26 mouse cellular contexts compared by ENCODE assay signal in genomic region chr9:14759261-14759660, GRCm38 (mm10). TPM values are rescaled to one million over a fixed set of nuclear protein-coding genes. Genes with fewer than 3 reads are reported as not detected.
DNase-seq lines count a peak whose midpoint lies in the region; ATAC-seq and TF ChIP-seq lines count a peak whose summit lies in the region.
"Had no signal": no experiment of that assay in that cellular context is flagged by ENCODE, and none has a peak within 500 bp of the region (broad histone marks: within the 10 kb centered on the region; RNA-seq: fewer than 3 reads in every experiment).

No protein-coding gene starts in this region.

- TF ChIP-seq EP300 in MEL (IDR thresholded peaks at IDR 0.05; ENCODE audit: low read depth in 1 of 2, low read length in 2 of 2): no peak

- TF ChIP-seq CTCF in MEL (IDR thresholded peaks at IDR 0.05 in 2 of 3, conservative IDR thresholded peaks at IDR 0.05 in 1 of 3; ENCODE audit: control insufficient read depth in 1 of 3, insufficient read depth in 1 of 3, low read depth in 2 of 3, low read length in 3 of 3, poor library complexity in 1 of 3, severe bottlenecking in 1 of 3): no peak

- TF ChIP-seq POLR2A in MEL (IDR thresholded peaks at IDR 0.05; ENCODE audit: control insufficient read depth in 1 of 2, insufficient read depth in 1 of 2, low read depth in 1 of 2, low read length in 2 of 2, poor library complexity in 1 of 2): no peak
- TF ChIP-seq POLR2A in myocyte (IDR thresholded peaks at IDR 0.05; ENCODE audit: insufficient read length, low read depth): no peak

- H3K27ac ChIP-seq in MEL (ENCODE audit: control insufficient read depth, low read depth, low read length): no peak overlapping the region
- H3K27ac ChIP-seq: embryonic facial prominence, embryonic 13.5 days; forebrain, embryonic 13.5 days; hindbrain, embryonic 13.5 days; hindbrain, postnatal 0 days; intestine, embryonic 15.5 days had no signal

- peak overlapping the region; percentile 46 for H3K4me2 ChIP-seq in myocyte (ENCODE audit: low read depth)
- H3K4me2 ChIP-seq: embryonic facial prominence, embryonic 13.5 days; forebrain, embryonic 13.5 days; heart, embryonic 12.5 days; hindbrain, embryonic 13.5 days; intestine, embryonic 15.5 days had no signal

- no peak overlapping the region for H3K9ac ChIP-seq in MEL (ENCODE audit: control insufficient read depth, low read depth, low read length, poor library complexity, severe bottlenecking)
- H3K9ac ChIP-seq: embryonic facial prominence, embryonic 13.5 days; forebrain, embryonic 13.5 days; forebrain, postnatal 0 days; heart, embryonic 12.5 days; hindbrain, embryonic 13.5 days; intestine, embryonic 15.5 days had no signal

- H3ac ChIP-seq in myocyte (ENCODE audit: control insufficient read depth, insufficient read length): no peak overlapping the region

- no peak for TF ChIP-seq RAD21 in MEL (IDR thresholded peaks at IDR 0.05; ENCODE audit: low read depth, low read length)

- H3K4me1 ChIP-seq in MEL (ENCODE audit: control insufficient read depth in 1 of 2, insufficient read depth in 2 of 2, low read length in 2 of 2): 0 out of 4 replicates have a peak, but pooled peaks cover under 1 to 2% of the 10 kb centered on the region in 2 experiments
- H3K4me1 ChIP-seq: embryonic facial prominence, embryonic 13.5 days; forebrain, embryonic 13.5 days; heart, embryonic 12.5 days; hindbrain, embryonic 13.5 days; intestine, embryonic 15.5 days had no signal

- ATAC-seq in common myeloid progenitor, adult 5-6 weeks (replicated peaks; ENCODE audit: low read depth, poor library complexity, severe bottlenecking): peak; percentile 43
- no peak for ATAC-seq in frontal cortex, adult (ENCODE audit: low TSS enrichment)
- ATAC-seq: CD4-positive, CD25-positive, alpha-beta regulatory T cell, adult 4 months; forebrain, embryonic 13.5 days; forebrain, postnatal 0 days; hindbrain, postnatal 0 days; intestine, embryonic 15.5 days had no signal

- H3K4me3 ChIP-seq in MEL (ENCODE audit: control insufficient read depth in 1 of 2, insufficient read depth in 1 of 2, low read depth in 2 of 2, low read length in 2 of 2): no peak overlapping the region
- no peak overlapping the region for H3K4me3 ChIP-seq in myocyte
- H3K4me3 ChIP-seq: embryonic facial prominence, embryonic 13.5 days; forebrain, embryonic 13.5 days; heart, embryonic 12.5 days; hindbrain, embryonic 13.5 days; intestine, embryonic 15.5 days had no signal

- H3K36me3 ChIP-seq in MEL (ENCODE audit: control insufficient read depth in 1 of 2, insufficient read depth in 2 of 2, low read length in 2 of 2) (no peaks in the 10 kb centered on the region), myocyte (ENCODE audit: control insufficient read depth, insufficient read depth) (no peaks in the 10 kb centered on the region)
- H3K36me3 ChIP-seq: embryonic facial prominence, embryonic 13.5 days; G1E; heart, embryonic 12.5 days; hindbrain, embryonic 13.5 days; intestine, embryonic 15.5 days had no signal

- peaks cover 4 to 8% of the 10 kb centered on the region in 2 experiments; a peak in 3 of 4 replicates for H3K27me3 ChIP-seq in MEL (ENCODE audit: control insufficient read depth in 1 of 2, insufficient read depth in 2 of 2, low read length in 2 of 2)
- H3K27me3 ChIP-seq in myocyte (ENCODE audit: control insufficient read depth, insufficient read depth, insufficient read length): no peaks in the 10 kb centered on the region
- H3K27me3 ChIP-seq: embryonic facial prominence, embryonic 13.5 days; forebrain, embryonic 13.5 days; hindbrain, embryonic 13.5 days; intestine, embryonic 15.5 days had no signal

- no peaks in the 10 kb centered on the region for H3K9me3 ChIP-seq in MEL (replicated peaks; ENCODE audit: insufficient read depth, low read length)
- H3K9me3 ChIP-seq: embryonic facial prominence, embryonic 13.5 days; forebrain, embryonic 13.5 days; G1E; heart, embryonic 12.5 days; hindbrain, embryonic 13.5 days; intestine, embryonic 15.5 days had no signal

- DNase-seq in 3134 (ENCODE audit: extremely low read depth, insufficient read length, low spot score): peak; percentile 47
- DNase-seq in MEL (ENCODE audit: low read depth, low spot score): no peak
- no peak for DNase-seq in cerebellum, adult 8-10 months
- no peak for DNase-seq in cerebellum, postnatal 25 days
- DNase-seq: adrenal gland, adult 8-10 months; adrenal gland, postnatal 36 days; cerebellum, adult 2 months; cerebellum, postnatal 14 days; forebrain, postnatal 0 days; kidney, adult 18-20 months had no signal

- H3K79me2 ChIP-seq in MEL (ENCODE audit: control insufficient read depth, insufficient read depth, low read length, poor library complexity) (no peaks in the 10 kb centered on the region), myocyte (ENCODE audit: control insufficient read depth, insufficient read depth) (no peaks in the 10 kb centered on the region)

TF ChIP-seq in MEL, 35 proteins besides CTCF, POLR2A, EP300 and RAD21:
- TF ChIP-seq CHD2 (IDR thresholded peaks at IDR 0.05; ENCODE audit: low read length): no peak
- TF ChIP-seq USF1 (IDR thresholded peaks at IDR 0.05; ENCODE audit: low read depth, low read length): 0 out of 2 replicates have a peak, but pooled peaks have one; percentile 6

TF ChIP-seq in myocyte, 11 proteins besides CTCF, POLR2A, EP300 and RAD21:
- TF ChIP-seq MYOD1 (IDR thresholded peaks at IDR 0.05; ENCODE audit: control insufficient read depth in 1 of 3, insufficient read length in 2 of 3, low read depth in 2 of 3) (no peak), MAX (IDR thresholded peaks at IDR 0.05; ENCODE audit: low read depth) (no peak), TCF12 (IDR thresholded peaks at IDR 0.05; ENCODE audit: insufficient read depth, poor library complexity, severe bottlenecking) (no peak), TCF3 (IDR thresholded peaks at IDR 0.05; ENCODE audit: insufficient read length, low read depth) (no peak), E2F4 (IDR thresholded peaks at IDR 0.05; ENCODE audit: insufficient read depth) (no peak), SRF (IDR thresholded peaks at IDR 0.05; ENCODE audit: control insufficient read depth, insufficient read length, low read depth) (no peak), POLR2AphosphoS2 (IDR thresholded peaks at IDR 0.05; ENCODE audit: insufficient read length, low read depth) (no peak), MYOG (IDR thresholded peaks at IDR 0.05; ENCODE audit: control insufficient read depth in 1 of 3, insufficient read depth in 1 of 3, insufficient read length in 2 of 3, low read depth in 2 of 3) (no peak), USF1 (IDR thresholded peaks at IDR 0.05; ENCODE audit: low read depth) (no peak), REST (IDR thresholded peaks at IDR 0.05; ENCODE audit: insufficient read depth, insufficient read length) (no peak), CEBPB (IDR thresholded peaks at IDR 0.05; ENCODE audit: insufficient read depth, poor library complexity, severe bottlenecking) (no peak)
TF ChIP-seq in myocyte: peak in this region for 0.

RNA-seq across cellular contexts. Expression of gene Fut4, which starts 7.1 kb away (rescaled TPM):
- total RNA-seq in MEL (2012; rRNA removed): 7.2 and 8.7 TPM in 2 replicates
- 10 to 100 TPM in 1 of 2 experiments, not detected in 1; 11.2 TPM for polyA plus RNA-seq in MEL (2012; ENCODE audit: insufficient read depth in 1 of 2, insufficient read length in 2 of 2, low read depth in 1 of 2, low replicate concordance in 2 of 2, missing spikeins in 1 of 2)
- 6.2 and 6.4 TPM in 2 replicates for total RNA-seq in common myeloid progenitor, adult 5-6 weeks (2017)
- 0.26 TPM for polyA plus RNA-seq in myocyte (2012; fragmentation: generic; extraction: Trizol)
- polyA plus RNA-seq: G1E had no signal

RNA-seq across cellular contexts. Expression of gene 1700012B09Rik, which starts 11.6 kb away (rescaled TPM):
- total RNA-seq in MEL (2012; rRNA removed): not detected in 2 replicates
- polyA plus RNA-seq in MEL (2012; ENCODE audit: insufficient read depth in 1 of 2, insufficient read length in 2 of 2, low read depth in 1 of 2, low replicate concordance in 2 of 2, missing spikeins in 1 of 2) (not detected), myocyte (2012; fragmentation: generic; extraction: Trizol) (0.61 TPM)
- 0.87 TPM in 1 of 2 replicates, not detected in the other for total RNA-seq in common myeloid progenitor, adult 5-6 weeks (2017)
- total RNA-seq: adrenal gland, adult 8-10 months; adrenal gland, postnatal 36 days; G1E; gastrocnemius, adult 8-10 months; gastrocnemius, postnatal 4 days; heart, adult 8-10 months; heart, postnatal 25 days had no signal
- polyA plus RNA-seq: CD4-positive, CD25-positive, alpha-beta regulatory T cell, adult 4 months; embryonic facial prominence, embryonic 13.5 days; G1E; heart, embryonic 12.5 days; intestine, embryonic 15.5 days; kidney, embryonic 14.5 days had no signal

RNA-seq across cellular contexts. Expression of gene Piwil4, which starts 18.7 kb away (rescaled TPM):
- 30.8 and 31.7 TPM in 2 replicates for total RNA-seq in MEL (2012; rRNA removed)
- 10 to 100 TPM in 1 of 2 experiments, not detected in 1; 24.8 TPM for polyA plus RNA-seq in MEL (2012; ENCODE audit: insufficient read depth in 1 of 2, insufficient read length in 2 of 2, low read depth in 1 of 2, low replicate concordance in 2 of 2, missing spikeins in 1 of 2)
- total RNA-seq in common myeloid progenitor, adult 5-6 weeks (2017): not detected in 2 replicates
- 0.36 TPM for polyA plus RNA-seq in myocyte (2012; fragmentation: generic; extraction: Trizol)
- total RNA-seq: gastrocnemius, adult 8-10 months; heart, adult 8-10 months had no signal
- polyA plus RNA-seq: embryonic facial prominence, embryonic 13.5 days; forebrain, embryonic 13.5 days; kidney, embryonic 14.5 days had no signal

RNA-seq across cellular contexts. Expression of gene Mre11a, which starts 25.2 kb away (rescaled TPM):
- total RNA-seq in MEL (2012; rRNA removed): 113 and 123 TPM in 2 replicates
- polyA plus RNA-seq in MEL (2012; ENCODE audit: insufficient read depth in 1 of 2, insufficient read length in 2 of 2, low read depth in 1 of 2, low replicate concordance in 2 of 2, missing spikeins in 1 of 2) (100 to 1,000 TPM in 1 of 2 experiments, 10 to 100 TPM in 1; 88.1 to 288 TPM), myocyte (2012; fragmentation: generic; extraction: Trizol) (7.8 TPM)
- total RNA-seq in common myeloid progenitor, adult 5-6 weeks (2017): 74.8 and 83.5 TPM in 2 replicates

RNA-seq across cellular contexts. Expression of gene Ankrd49, which starts 25.4 kb away (rescaled TPM):
- 96.4 and 108 TPM in 2 replicates for total RNA-seq in MEL (2012; rRNA removed)
- polyA plus RNA-seq in MEL (2012; ENCODE audit: insufficient read depth in 1 of 2, insufficient read length in 2 of 2, low read depth in 1 of 2, low replicate concordance in 2 of 2, missing spikeins in 1 of 2) (100 to 1,000 TPM; 108 to 139 TPM), myocyte (2012; fragmentation: generic; extraction: Trizol) (6.0 TPM)
- total RNA-seq in common myeloid progenitor, adult 5-6 weeks (2017): 56.2 and 59.8 TPM in 2 replicates

Comparison
In these comparisons a context has a peak if more than half of its experiments do, and no peak if none do; other contexts are left out.
1. RNA of gene Piwil4, which starts 18.7 kb away (total RNA-seq): 30.8 to 31.7 TPM in MEL; not detected in common myeloid progenitor, adult 5-6 weeks; every median in the first group is over 10 times any median in the second.